Mouse (Mus musculus) CD8-positive naive resting alpha-beta T cell, adult 2 months (primary cell): ENCODE results near the gene G430095P16Rik.

Source experiments
- DNase-seq, 2 experiments: peaks; one replicate each; pipeline ENCODE4 v3.0.0; 2022; ENCODE audit warnings: low read depth in 2 of 2, low spot score in 2 of 2

The G430095P16Rik gene

GRCm38 (mm10) chr8:84768343-84769095 is 45.7 kb downstream of the G430095P16Rik start:
- no peak for DNase-seq

DNA sequence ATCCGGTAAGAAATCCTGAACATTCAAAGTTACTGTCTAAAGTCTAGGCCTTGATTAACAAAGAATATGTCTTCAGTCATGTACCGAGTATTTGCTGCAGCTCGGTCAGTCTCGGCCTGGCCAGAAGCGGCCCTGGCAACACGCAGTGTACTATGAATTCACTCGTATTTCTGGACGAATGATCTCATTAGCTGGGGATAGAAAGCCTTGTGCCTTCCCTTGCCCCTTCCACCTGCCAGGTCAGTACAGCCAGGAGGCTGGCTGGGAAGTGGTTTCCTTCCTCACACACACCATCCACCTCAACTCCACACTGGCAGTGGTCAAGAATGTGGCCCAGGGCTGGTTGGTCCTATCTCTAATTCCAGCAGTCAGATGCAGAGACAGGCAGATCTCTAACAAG is 46.5 kb downstream of the G430095P16Rik start:
- no peak for DNase-seq

GRCm38 (mm10) chr8:84770100-84770953 is 47.5 kb downstream of the G430095P16Rik start:
- DNase-seq: no peak

DNA sequence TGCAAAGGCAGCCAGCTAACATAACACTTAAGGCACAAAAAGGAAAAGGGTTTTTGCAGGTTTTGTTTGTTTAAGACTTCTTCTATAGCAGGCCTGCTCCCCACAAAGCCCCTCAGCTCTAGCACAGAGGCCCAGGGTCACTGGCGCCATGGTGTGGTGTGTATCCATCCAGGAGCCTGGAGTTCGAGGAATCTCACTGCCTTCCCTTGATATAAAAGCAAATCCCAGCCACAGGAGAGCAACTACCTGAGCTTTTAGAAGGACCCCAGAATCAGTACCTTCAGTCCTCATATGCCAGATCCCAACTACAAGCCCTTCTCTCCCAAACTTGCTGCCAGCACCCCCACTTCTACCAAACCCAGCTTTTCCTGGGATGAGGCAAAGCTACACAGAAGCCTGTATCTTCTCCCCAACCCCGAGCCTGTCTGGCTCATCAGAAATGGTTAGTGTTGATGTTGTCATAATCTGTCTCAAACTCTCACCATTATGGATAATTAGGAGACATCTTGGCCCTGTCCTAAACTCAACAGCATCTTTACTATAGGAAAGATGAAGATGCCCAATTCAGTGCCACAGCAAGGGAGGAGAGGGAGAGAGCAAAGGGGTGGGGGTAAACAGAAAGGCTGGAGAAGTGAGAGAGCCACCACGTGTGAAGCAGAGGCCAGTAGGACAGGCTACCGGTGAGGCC is 48.3 kb downstream of the G430095P16Rik start:
- no peak for DNase-seq

- no peak for DNase-seq
Observed at GRCm38 (mm10) chr8:84771941-84772378, 49.2 kb downstream of the G430095P16Rik start.

DNA sequence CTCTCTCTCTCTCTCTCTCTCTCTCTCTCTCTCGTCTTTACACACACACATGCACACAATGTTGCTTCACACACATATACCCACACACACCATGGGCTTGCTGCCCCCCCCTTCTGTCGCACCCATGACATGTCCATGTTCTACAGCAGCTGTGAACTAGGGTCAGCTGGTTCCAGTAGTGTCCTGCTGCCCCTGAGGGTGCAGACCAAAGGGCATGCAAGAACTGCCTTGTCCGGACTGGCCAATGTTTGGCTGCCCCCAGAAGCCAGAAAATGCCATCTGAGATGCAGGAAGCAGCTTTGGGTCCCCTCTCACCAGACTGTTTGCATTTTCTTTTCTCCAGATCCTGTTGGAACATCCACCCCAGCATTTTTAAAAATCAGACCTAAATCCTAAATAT is 49.8 kb downstream of the G430095P16Rik start:
- DNase-seq: no peak

- DNase-seq: no peak
Observed at GRCm38 (mm10) chr8:84773304-84773703, 50.5 kb downstream of the G430095P16Rik start.

DNA sequence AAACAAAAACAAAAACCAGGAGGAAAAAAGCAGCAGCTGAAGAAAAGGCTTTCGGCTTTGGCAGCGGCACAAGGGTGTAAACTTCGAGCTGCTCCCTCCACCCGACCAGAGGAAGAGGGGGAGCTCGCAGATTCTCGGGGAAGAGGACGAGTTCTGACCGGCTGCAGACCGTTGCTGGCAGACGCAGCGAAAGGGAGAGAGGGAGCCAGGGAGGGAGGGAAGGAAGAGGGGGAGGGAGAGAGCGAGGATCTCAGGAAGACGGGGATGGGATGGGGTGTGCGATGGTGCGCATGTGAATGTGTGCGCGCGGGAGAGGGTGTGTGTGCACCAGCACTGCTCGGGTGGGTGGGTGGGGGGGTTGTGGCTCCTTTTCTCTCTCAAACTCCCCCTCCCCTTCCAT is 51.0 kb downstream of the G430095P16Rik start:
- no peak for DNase-seq

DNA sequence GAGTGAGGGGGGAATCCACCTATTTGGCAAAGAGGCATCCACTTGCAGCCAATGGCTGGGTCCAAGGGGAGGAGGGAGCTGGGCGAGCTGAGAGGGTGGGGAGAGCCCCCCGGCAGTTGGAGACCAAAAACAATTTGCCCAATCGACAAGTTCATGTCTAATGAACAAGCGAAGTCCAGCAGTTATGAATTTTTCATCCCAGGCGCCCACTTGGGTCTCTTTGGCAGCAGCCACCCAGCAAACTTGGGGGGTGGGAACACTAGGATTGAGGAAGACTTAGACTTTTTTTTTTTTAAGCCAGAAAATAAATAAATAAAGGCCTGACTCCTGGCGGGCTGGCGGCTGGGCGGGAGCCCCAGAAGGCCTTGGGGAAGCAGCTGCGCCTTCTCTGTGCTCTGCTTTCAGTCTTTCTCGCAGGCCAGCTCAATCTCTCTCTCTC is 51.7 kb downstream of the G430095P16Rik start:
- DNase-seq: no peak

DNA sequence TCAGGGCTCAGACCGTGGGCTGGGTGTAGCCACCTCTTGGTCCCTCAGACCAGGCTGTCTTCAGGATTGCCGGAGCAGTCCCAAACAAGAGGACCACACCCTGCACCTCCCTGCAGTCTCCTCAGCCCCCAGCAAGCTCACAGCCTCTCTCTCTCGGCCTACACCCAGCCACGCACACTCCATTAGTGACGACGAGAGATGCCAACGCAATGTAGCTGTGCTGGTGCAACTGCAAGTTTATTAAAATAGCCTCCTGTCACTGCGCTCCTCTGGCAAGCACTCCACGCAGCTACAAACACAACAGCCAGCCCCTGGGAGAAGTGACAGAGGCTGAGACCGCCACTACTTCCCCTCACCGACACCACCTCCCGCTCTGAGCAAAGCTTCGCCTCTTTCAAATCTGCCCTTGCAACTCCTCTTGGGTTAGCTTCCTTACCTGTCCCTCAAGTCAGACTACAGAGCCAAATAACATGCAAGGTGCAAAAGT is 52.3 kb downstream of the G430095P16Rik start:
- no peak for DNase-seq

DNA sequence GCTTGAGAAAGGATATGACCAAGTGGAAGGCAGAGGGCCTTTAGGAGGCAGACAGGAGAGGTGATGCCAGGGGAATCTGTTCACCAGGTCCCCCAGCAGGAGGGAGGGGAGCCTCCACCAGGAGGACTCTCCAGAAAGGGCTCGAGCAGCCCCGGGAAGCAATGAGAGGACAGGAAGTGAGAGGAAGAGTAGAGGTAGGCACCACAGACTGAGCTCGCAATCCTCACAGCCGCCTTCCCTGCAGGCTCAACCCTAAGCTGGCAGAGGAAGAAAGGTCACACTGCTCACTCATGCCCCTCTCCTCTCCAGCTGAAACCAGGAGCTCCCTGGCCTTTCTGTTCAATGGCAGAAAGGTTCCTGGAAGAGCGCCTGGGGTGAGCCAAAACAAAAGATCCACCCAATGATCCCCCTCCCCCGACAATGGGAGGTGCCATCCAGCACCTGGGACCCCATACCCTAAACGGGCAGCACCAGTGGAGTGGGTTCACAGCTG is 52.9 kb downstream of the G430095P16Rik start:
- DNase-seq: no peak
